Mouse (Mus musculus) thymus, postnatal 25 days (tissue): ENCODE results near the gene Tbc1d1.

Source experiments
- DNase-seq: peaks from one replicate; pipeline ENCODE4 v3.0.0; 2022

Gene Tbc1d1

DNA sequence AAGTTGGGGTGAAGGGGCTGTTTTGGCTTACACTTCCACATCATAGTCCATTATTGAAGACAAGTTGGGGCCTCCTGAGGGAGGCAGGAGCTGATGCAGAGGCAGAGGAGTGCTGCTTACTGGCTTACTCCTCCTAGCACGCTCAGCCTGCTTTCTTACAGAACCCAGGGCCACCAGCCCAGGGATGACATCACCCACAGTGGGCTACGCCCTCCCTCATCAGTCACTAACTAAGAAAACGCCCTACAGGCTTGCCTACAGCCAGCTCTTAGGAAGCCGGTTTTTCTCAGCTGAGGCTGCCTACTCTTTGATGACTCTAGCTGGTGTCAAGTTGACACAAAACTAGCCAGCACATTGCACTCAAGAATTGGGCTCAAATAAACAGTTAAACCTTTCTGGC lies 126.5 kb downstream of the Tbc1d1 start:
- no peak for DNase-seq

GRCm38 (mm10) chr5:64285289-64285688 lies 129.2 kb downstream of the Tbc1d1 start:
- DNase-seq = no peak

DNA sequence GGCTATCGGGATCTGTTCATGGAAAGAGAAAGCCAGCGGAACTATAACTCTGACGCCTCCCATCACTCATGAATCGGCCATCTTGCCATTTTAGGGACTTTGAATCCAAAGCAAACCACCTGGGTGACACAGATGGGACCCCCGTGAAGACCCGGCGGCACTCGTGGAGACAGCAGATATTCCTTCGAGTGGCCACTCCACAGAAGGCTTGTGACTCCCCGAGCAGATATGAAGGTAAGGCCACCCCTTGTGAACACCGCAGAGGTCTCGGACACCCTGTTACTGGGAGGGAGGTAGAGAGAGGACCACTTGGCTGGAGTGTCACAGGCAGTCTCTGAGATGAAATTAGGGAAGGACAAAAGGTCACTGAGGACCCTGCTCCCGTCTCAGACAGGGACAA lies 129.7 kb downstream of the Tbc1d1 start:
- DNase-seq = no peak

DNA sequence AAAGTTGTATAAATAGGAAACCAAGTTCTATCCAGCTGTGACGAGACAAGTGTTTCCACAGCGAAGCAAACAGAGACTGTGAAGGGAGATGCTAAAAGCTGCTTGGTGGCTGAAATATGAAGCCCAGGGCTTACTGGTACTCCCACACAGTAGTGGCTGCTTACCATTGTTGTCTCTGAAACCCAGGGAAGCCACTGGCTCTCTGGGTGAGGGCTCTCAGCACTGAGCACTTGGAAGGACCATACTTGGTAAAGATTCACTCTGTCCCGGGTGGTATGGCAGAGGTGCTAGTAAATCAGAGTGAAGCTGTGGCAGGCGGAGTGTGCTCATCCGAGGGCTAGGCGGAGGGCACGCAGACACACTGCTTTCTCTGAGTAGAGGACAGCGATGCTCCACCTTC lies 131.2 kb downstream of the Tbc1d1 start:
- DNase-seq = no peak

GRCm38 (mm10) chr5:64288031-64288928 lies 132.2 kb downstream of the Tbc1d1 start:
- DNase-seq = no peak

DNA sequence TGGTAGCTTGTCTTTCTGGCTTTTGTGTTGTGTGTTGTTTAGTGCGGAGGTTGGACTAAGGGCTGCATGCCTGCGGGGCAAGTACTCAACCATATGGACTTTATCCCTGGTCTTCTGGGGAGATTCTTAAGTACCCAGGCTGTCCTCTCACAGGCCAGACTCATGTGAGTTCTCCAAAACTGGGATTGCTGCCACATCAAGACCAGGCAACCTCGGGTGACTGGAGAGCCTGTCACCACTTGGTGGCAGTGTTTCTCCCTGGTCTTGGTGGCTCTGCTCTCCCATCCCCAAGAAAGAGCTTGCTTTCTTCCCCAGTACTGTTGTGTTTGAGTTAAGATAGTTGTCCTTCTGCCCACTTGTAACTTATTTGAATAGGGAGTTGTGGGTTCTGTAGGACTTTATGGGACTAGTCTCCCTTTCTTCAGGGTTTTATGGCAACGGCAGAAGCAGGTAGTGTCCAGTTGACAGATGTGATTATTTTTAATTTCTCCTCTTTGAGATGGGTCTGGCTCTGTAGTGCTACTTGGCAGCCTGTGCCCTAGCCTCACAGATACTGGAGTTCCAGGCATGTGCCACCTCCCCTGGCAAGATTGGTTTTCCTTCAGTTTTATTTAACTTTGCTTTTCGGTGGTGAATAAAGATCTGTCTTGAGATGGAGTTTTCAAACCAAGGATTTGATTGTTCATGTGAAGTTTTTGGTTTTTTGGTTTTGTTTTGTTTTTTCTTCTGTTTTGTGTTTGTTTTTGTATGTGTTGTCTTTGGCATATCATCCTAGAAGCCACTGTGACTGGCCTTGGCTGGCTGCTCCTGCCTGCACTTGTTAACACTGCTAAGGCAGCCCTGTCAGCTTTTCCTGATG lies 133.3 kb downstream of the Tbc1d1 start:
- peak; percentile 76 for DNase-seq

DNA sequence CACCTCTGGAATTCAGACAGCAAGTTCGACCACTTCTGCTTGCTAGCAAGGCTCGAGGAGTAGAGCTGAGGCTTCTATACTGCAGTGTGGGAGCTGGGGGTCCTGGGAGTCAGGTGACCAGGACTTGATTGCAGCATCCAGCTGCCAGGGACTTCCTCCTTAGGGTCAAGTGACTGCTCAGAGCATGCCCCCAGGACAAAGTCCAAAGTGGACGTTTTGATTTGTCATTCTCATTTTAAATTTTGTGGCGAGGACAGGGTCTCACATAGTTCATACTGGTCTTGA lies 133.9 kb downstream of the Tbc1d1 start:
- DNase-seq = no peak

GRCm38 (mm10) chr5:64291657-64292056 lies 135.6 kb downstream of the Tbc1d1 start:
- DNase-seq = no peak

DNA sequence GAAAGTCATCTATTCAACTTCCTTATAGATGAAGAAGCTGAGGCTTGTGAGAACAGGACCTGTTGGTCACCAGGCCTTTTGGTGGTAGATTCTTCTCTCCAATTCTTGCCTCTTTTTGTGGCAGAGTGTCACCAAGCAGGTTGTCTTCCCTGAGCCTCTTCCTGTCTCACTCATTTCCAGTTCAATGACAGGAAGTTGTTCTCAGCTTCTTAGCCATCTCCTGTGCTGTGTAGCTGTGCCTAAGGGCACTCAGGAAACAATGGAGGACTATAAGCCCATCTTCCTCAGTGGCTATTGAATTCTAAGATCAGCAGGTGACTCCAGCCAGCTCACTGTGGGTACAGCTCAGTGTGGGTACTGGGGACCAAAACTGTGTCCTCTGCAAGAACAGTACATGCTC lies 139.5 kb downstream of the Tbc1d1 start:
- no peak for DNase-seq

- no peak for DNase-seq
Measured at GRCm38 (mm10) chr5:64296328-64296727, 140.2 kb downstream of the Tbc1d1 start.

GRCm38 (mm10) chr5:64297100-64297499 lies 141.0 kb downstream of the Tbc1d1 start:
- DNase-seq = no peak

GRCm38 (mm10) chr5:64298331-64299036 lies 142.4 kb downstream of the Tbc1d1 start:
- DNase-seq = no peak

GRCm38 (mm10) chr5:64299508-64300324 lies 143.6 kb downstream of the Tbc1d1 start:
- DNase-seq = no peak

- DNase-seq = no peak
Measured at GRCm38 (mm10) chr5:64301246-64301645, 145.1 kb downstream of the Tbc1d1 start.

GRCm38 (mm10) chr5:64307289-64307688 lies 151.2 kb downstream of the Tbc1d1 start:
- DNase-seq = no peak

- DNase-seq = no peak
Measured at GRCm38 (mm10) chr5:64312295-64312694, 156.2 kb downstream of the Tbc1d1 start.

- DNase-seq = no peak
Measured at GRCm38 (mm10) chr5:64313481-64313880, 157.4 kb downstream of the Tbc1d1 start.

DNA sequence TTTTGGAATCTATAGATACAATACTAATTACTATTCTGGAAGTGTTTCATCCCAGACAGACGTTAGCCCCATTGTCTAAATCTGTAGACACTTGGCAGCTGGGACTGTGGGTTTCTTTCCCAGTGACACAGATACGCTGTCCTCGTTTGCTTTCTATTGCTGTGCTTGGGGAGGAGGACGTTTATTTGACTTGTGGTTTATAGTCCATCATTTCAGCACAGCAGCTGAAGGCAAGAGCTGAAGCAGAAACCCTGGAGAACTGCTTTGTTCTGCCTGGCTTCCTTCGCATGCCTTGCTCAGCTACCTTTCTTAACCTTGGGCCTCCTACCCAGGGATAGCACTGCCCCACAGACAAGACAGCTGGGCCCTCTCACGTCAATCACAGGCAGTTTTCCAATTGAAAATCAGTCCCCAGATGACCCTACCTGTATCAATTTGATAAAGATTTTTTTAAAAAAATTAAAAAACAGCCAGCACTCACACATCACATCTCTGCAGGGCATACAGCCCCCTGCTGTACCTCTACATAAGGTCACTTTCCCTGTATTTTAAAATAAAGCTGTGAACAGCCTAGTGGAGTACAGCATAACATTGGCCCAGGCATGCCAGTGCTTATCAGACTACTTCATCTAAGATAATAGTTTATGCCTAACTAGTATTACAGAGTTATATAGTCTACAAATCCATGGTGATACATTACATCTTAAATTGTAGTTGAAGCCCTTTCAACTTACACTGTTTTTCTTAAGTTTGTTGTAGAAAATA lies 158.4 kb downstream of the Tbc1d1 start:
- DNase-seq = no peak

- no peak for DNase-seq
Measured at GRCm38 (mm10) chr5:64315088-64315487, 159.0 kb downstream of the Tbc1d1 start.

GRCm38 (mm10) chr5:64323286-64323685 lies 167.2 kb downstream of the Tbc1d1 start:
- no peak for DNase-seq

- no peak for DNase-seq
Measured at GRCm38 (mm10) chr5:64324353-64324752, 168.2 kb downstream of the Tbc1d1 start.

DNA sequence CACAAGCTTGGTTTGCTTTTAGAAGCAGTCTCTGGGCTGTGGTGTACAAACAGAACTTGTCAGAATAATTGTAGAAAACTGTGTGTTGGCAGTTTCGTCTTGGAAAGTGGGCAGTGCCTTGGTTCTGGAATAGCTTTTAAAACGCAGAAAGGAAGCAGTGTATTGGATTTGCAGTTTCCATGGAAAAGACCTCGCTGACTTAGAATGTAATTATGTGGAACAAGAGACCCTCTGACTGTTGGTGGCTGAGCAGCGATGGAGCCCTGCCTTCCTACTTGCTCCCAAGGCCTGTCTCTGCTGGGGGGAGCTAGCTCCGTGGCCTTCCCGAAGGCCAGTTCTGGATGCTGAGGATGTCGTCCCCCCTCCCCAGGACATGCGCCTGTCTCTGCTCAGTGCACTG lies 168.8 kb downstream of the Tbc1d1 start:
- no peak for DNase-seq
